Mouse (Mus musculus): Measurements from ENCODE around the gene Ankrd10. TPM values are rescaled to one million over a fixed set of nuclear protein-coding genes. Genes with fewer than 3 reads are reported as not detected.

Ankrd10 gene
- polyA plus RNA-seq (2014; fragmentation: Illumina TruSeq; extraction: RNeasy Lipid Tissue Mini Kit (QIAGEN cat#74804); ENCODE audit: low read depth, low replicate concordance): 108 TPM

DNA sequence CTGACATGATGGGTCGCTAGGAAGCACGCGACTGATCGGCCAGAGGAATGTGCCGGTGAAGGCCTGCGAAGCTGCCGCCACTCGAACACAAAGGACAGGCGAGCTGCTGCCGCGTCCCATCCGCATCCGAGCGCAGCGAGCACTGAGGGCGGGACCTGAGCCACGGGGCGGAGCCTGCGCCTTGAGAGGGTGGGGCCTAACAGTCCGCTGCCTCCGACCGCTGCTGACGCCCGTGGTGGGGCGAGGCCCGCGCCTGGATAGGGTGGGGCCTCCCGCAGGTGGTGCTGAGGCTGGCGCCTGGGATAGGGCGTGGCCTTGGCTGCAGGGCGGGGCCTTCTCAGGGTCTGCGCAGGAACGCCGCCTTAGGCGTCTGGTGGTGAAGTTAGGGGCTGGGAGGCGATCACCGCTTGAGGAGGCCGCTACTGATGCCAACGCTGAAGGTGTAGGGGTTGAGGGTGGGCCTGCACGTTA, at the start of gene Ankrd10:
Gene Ankrd10, minus strand, starts transcription at position 147 of the 471 bp plus-strand sequence.

Other genes starting within 250 kb of the Ankrd10 start
- 5.1 TPM for gene Rab20, start 157.0 kb downstream of the Ankrd10 start, polyA plus RNA-seq (2014; fragmentation: Illumina TruSeq; extraction: RNeasy Lipid Tissue Mini Kit (QIAGEN cat#74804); ENCODE audit: low read depth, low replicate concordance)
- 14.4 TPM for gene Naxd, start 138.3 kb downstream of the Ankrd10 start, polyA plus RNA-seq (2014; fragmentation: Illumina TruSeq; extraction: RNeasy Lipid Tissue Mini Kit (QIAGEN cat#74804); ENCODE audit: low read depth, low replicate concordance)
- 11.7 TPM for gene Cars2, start 85.0 kb downstream of the Ankrd10 start, polyA plus RNA-seq (2014; fragmentation: Illumina TruSeq; extraction: RNeasy Lipid Tissue Mini Kit (QIAGEN cat#74804); ENCODE audit: low read depth, low replicate concordance)
- 38.8 TPM for gene Ing1, start 80.2 kb downstream of the Ankrd10 start, polyA plus RNA-seq (2014; fragmentation: Illumina TruSeq; extraction: RNeasy Lipid Tissue Mini Kit (QIAGEN cat#74804); ENCODE audit: low read depth, low replicate concordance)
- gene 1700016D06Rik, start 65.3 kb upstream of the Ankrd10 start, polyA plus RNA-seq (2014; fragmentation: Illumina TruSeq; extraction: RNeasy Lipid Tissue Mini Kit (QIAGEN cat#74804); ENCODE audit: low read depth, low replicate concordance): not detected
- gene Arhgef7, start 92.0 kb upstream of the Ankrd10 start, polyA plus RNA-seq (2014; fragmentation: Illumina TruSeq; extraction: RNeasy Lipid Tissue Mini Kit (QIAGEN cat#74804); ENCODE audit: low read depth, low replicate concordance): 14.0 TPM
- not detected for gene Tex29, start 204.7 kb upstream of the Ankrd10 start, polyA plus RNA-seq (2014; fragmentation: Illumina TruSeq; extraction: RNeasy Lipid Tissue Mini Kit (QIAGEN cat#74804); ENCODE audit: low read depth, low replicate concordance)